Mouse (Mus musculus) adrenal gland (tissue): ENCODE measurements around the gene Pla2g15.

Experiments used
- intact Hi-C: fragments of 180-260 bp; cut with DNase I; formaldehyde crosslinking; loops from one replicate; pipeline ENCODE4 v1.15.1; 2025
- long read RNA-seq, 2 experiments: library from polyadenylated mRNA; unstranded; transcript quantifications; one replicate each; pipeline ENCODE4 v2.0.0; 2020; ENCODE audit warnings: borderline replicate concordance in 1 of 2; ENCODE audit not compliant: insufficient replicate concordance in 1 of 2

The Pla2g15 gene
- long read RNA-seq, experiment 1, transcript Pla2g15-201 (6 exons, 2,706 nt), result major isoform, 6 of 8 reads
- long read RNA-seq, experiment 1, partial matches to known transcripts, result 1 of 8 reads
- long read RNA-seq, experiment 1, other reads (novel, unspliced or antisense), result 0 of 8 reads
- long read RNA-seq, experiment 2, transcript Pla2g15-201 (6 exons, 2,706 nt), result major isoform, 9 of 14 reads
- long read RNA-seq, experiment 2, partial matches to known transcripts, result 1 of 14 reads
- long read RNA-seq, experiment 2, other reads (novel, unspliced or antisense), result 4 of 14 reads

- intact Hi-C loops, result loop anchor here (10.0 kb wide), 1 partner anchor 255 kb away; no protein-coding TSS in a partner anchor
Measured at GRCm38 (mm10) chr8:106149801-106150652, at the start of gene Pla2g15. TSS of gene Pla2g15 (plus strand) at chr8:106150399.

GRCm38 (mm10) chr8:106102321-106102720, 47.9 kb upstream of the Pla2g15 start:
- intact Hi-C loops, result no loop called here

GRCm38 (mm10) chr8:106103888-106104287, 46.3 kb upstream of the Pla2g15 start:
- intact Hi-C loops, result loop anchor here (1.0 kb wide), 1 partner anchor 24 kb away; no protein-coding TSS in a partner anchor

- intact Hi-C loops, result no loop called here
Measured at GRCm38 (mm10) chr8:106106193-106106592, 44.0 kb upstream of the Pla2g15 start.

GRCm38 (mm10) chr8:106108080-106108479, 42.1 kb upstream of the Pla2g15 start:
- intact Hi-C loops, result no loop called here

- intact Hi-C loops, result no loop called here
Measured at GRCm38 (mm10) chr8:106108729-106109128, 41.5 kb upstream of the Pla2g15 start.

GRCm38 (mm10) chr8:106112041-106112440, 38.2 kb upstream of the Pla2g15 start:
- intact Hi-C loops, result no loop called here

- intact Hi-C loops, result no loop called here
Measured at GRCm38 (mm10) chr8:106112514-106112913, 37.7 kb upstream of the Pla2g15 start.

- intact Hi-C loops, result no loop called here
Measured at GRCm38 (mm10) chr8:106115897-106116296, 34.3 kb upstream of the Pla2g15 start.

GRCm38 (mm10) chr8:106123443-106123842, 26.8 kb upstream of the Pla2g15 start:
- intact Hi-C loops, result no loop called here

- intact Hi-C loops, result no loop called here
Measured at GRCm38 (mm10) chr8:106126055-106126454, 24.1 kb upstream of the Pla2g15 start.

GRCm38 (mm10) chr8:106127054-106127453, 23.1 kb upstream of the Pla2g15 start:
- intact Hi-C loops, result no loop called here

GRCm38 (mm10) chr8:106127882-106128410, 22.3 kb upstream of the Pla2g15 start:
- intact Hi-C loops, result loop anchor here (1.0 kb wide), 1 partner anchor 24 kb away; no protein-coding TSS in a partner anchor

- intact Hi-C loops, result no loop called here
Measured at GRCm38 (mm10) chr8:106129232-106129930, 20.8 kb upstream of the Pla2g15 start.

- intact Hi-C loops, result no loop called here
Measured at GRCm38 (mm10) chr8:106129997-106130396, 20.2 kb upstream of the Pla2g15 start.

GRCm38 (mm10) chr8:106130505-106130904, 19.7 kb upstream of the Pla2g15 start:
- intact Hi-C loops, result no loop called here

GRCm38 (mm10) chr8:106131021-106131420, 19.2 kb upstream of the Pla2g15 start:
- intact Hi-C loops, result no loop called here

GRCm38 (mm10) chr8:106131488-106132222, 18.5 kb upstream of the Pla2g15 start:
- intact Hi-C loops, result no loop called here

GRCm38 (mm10) chr8:106132356-106132755, 17.8 kb upstream of the Pla2g15 start:
- intact Hi-C loops, result no loop called here

GRCm38 (mm10) chr8:106133526-106133925, 16.7 kb upstream of the Pla2g15 start:
- intact Hi-C loops, result no loop called here

- intact Hi-C loops, result no loop called here
Measured at GRCm38 (mm10) chr8:106133946-106134345, 16.3 kb upstream of the Pla2g15 start.
